Mouse (Mus musculus) gastrocnemius, postnatal 25 days (tissue): ENCODE measurements around the gene Fer1l5. TPM values are rescaled to one million over a fixed set of nuclear protein-coding genes. Genes with fewer than 3 reads are reported as not detected.

Experiments
- DNase-seq: peaks from one replicate; pipeline ENCODE4 v3.0.0; 2022
- total RNA-seq, 2 experiments: library from RNA; stranded (reverse); gene quantifications; 1 replicate in 1 of 2; 2 replicates in 1 of 2; pipeline ENCODE4 v1.2.3; 2021

Gene Fer1l5
- total RNA-seq, 2 experiments from 2014 or later = not detected

- no peak for DNase-seq
These were observed 60.9 kb downstream of the Fer1l5 start for GRCm38 (mm10) chr1:36432999-36433398.

- DNase-seq = no peak
These were observed 61.5 kb downstream of the Fer1l5 start for GRCm38 (mm10) chr1:36433616-36434015.

- no peak for DNase-seq
These were observed 63.0 kb downstream of the Fer1l5 start for GRCm38 (mm10) chr1:36435071-36435470.

- DNase-seq = no peak
These were observed 64.4 kb downstream of the Fer1l5 start for GRCm38 (mm10) chr1:36436515-36436914.

GRCm38 (mm10) chr1:36437223-36437622 is 65.1 kb downstream of the Fer1l5 start:
- no peak for DNase-seq

- peak; percentile 45 for DNase-seq
These were observed 69.0 kb downstream of the Fer1l5 start for GRCm38 (mm10) chr1:36441101-36441500.

GRCm38 (mm10) chr1:36444471-36445464 is 72.7 kb downstream of the Fer1l5 start, which contains the start of gene Lman2l:
Gene Lman2l (minus strand): TSS chr1:36445271.
- peak; percentile 95 for DNase-seq

- DNase-seq = no peak
These were observed 73.4 kb downstream of the Fer1l5 start for GRCm38 (mm10) chr1:36445508-36445907.

- DNase-seq = no peak
These were observed 74.2 kb downstream of the Fer1l5 start for GRCm38 (mm10) chr1:36446106-36446824.

- no peak for DNase-seq
These were observed 74.8 kb downstream of the Fer1l5 start for GRCm38 (mm10) chr1:36446841-36447240.

GRCm38 (mm10) chr1:36454055-36454815 is 82.1 kb downstream of the Fer1l5 start:
- no peak for DNase-seq

GRCm38 (mm10) chr1:36457388-36458014 is 85.4 kb downstream of the Fer1l5 start:
- no peak for DNase-seq

- no peak for DNase-seq
These were observed 86.1 kb downstream of the Fer1l5 start for GRCm38 (mm10) chr1:36458169-36458568.

GRCm38 (mm10) chr1:36461829-36462228 is 89.7 kb downstream of the Fer1l5 start:
- no peak for DNase-seq

GRCm38 (mm10) chr1:36465641-36466160 is 93.6 kb downstream of the Fer1l5 start:
- no peak for DNase-seq

GRCm38 (mm10) chr1:36467446-36467845 is 95.4 kb downstream of the Fer1l5 start:
- DNase-seq = no peak

- DNase-seq = peak; percentile 64
These were observed 97.8 kb downstream of the Fer1l5 start for GRCm38 (mm10) chr1:36469811-36470444.

- DNase-seq = peak; percentile 92
These were observed 99.4 kb downstream of the Fer1l5 start, which contains the start of gene Cnnm4 for GRCm38 (mm10) chr1:36471181-36472105. Gene Cnnm4 (plus strand): TSS chr1:36471620.
